Mouse (Mus musculus): ENCODE measurements around the gene Mapkapk3. TPM values are rescaled to one million over a fixed set of nuclear protein-coding genes. Genes with fewer than 3 reads are reported as not detected.

The Mapkapk3 gene
- polyA plus RNA-seq, 1 experiment, result 23.6 TPM

- H3K27ac ChIP-seq (replicated peaks; ENCODE audit: low read depth, low read length), result no peak overlapping the region
These were observed 12.9 kb upstream of the Mapkapk3 start for GRCm38 (mm10) chr9:107302592-107302991.

GRCm38 (mm10) chr9:107301554-107302331 is 12.1 kb upstream of the Mapkapk3 start:
- Histone ChIP-seq H3K4me1 (ENCODE audit: control insufficient read depth, insufficient read depth, insufficient read length, low read length) (peaks cover 12% of the 10 kb centered on the region; the same call in 1 of the 2 replicates), H3K27ac (replicated peaks; ENCODE audit: low read depth, low read length) (no peak overlapping the region), H3K4me3 (ENCODE audit: insufficient read depth, low read depth, low read length) (no peak overlapping the region)

More at GRCm38 (mm10) chr9:107302592-107302991, 12.9 kb upstream of the Mapkapk3 start:
- Histone ChIP-seq H3K4me1 (ENCODE audit: control insufficient read depth, insufficient read depth, insufficient read length, low read length) (peaks cover 15% of the 10 kb centered on the region; the same call in 1 of the 2 replicates), H3K4me3 (ENCODE audit: insufficient read depth, low read depth, low read length) (no peak overlapping the region)

- H3K4me1 ChIP-seq (ENCODE audit: control insufficient read depth, insufficient read depth, insufficient read length, low read length), result peaks cover 3% of the 10 kb centered on the region; the same call in 1 of the 2 replicates
These were observed 10.7 kb upstream of the Mapkapk3 start for GRCm38 (mm10) chr9:107300224-107300973.

DNA sequence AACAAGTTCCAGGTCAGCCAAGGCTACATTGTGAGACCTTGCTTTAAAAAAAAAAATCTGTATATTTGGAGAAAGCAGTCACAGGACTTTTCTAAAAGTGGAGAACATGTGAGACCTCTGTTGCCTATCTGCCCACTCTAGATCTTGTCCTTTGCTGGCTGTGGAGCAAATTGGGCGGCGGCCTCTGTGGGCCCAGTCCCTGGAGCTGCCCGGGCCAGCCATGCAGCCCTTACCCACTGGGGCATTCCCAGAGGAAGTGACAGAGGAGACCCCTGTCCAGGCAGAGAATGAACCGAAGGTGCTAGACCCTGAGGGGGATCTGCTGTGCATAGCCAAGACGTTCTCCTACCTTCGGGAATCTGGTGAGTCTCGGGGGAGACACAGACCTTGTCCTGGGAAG is 10.1 kb upstream of the Mapkapk3 start:
- Histone ChIP-seq H3K27ac (replicated peaks; ENCODE audit: low read depth, low read length) (no peak overlapping the region), H3K4me1 (ENCODE audit: control insufficient read depth, insufficient read depth, insufficient read length, low read length) (no peaks in the 10 kb centered on the region; the same call in 1 of the 2 replicates), H3K4me3 (ENCODE audit: insufficient read depth, low read depth, low read length) (0 out of 2 replicates have a peak overlapping the region, but pooled peaks have one; percentile 5)

More at GRCm38 (mm10) chr9:107300224-107300973, 10.7 kb upstream of the Mapkapk3 start:
- H3K27ac ChIP-seq (replicated peaks; ENCODE audit: low read depth, low read length), result no peak overlapping the region
- no peak overlapping the region for H3K4me3 ChIP-seq (ENCODE audit: insufficient read depth, low read depth, low read length)

DNA sequence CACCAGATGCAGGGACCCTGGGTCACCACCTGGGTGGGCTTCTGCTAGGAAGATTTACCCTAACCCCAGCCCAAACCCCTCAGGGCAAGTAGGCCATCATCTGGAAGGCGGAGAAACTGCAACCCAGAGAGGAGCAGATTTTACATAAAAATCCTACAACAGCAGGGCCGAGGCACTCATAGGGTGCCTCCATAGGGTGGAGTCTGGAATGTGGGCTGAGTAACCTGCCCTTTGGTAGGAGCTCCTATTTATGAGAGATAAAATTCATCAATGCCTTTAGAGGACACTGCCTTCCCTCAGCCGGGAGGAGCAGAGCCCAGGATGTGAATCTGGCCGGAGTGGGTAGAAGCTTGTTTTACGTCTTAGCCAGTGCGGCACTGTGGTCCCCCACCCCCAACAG is 9.2 kb upstream of the Mapkapk3 start:
- Histone ChIP-seq H3K27ac (replicated peaks; ENCODE audit: low read depth, low read length) (no peak overlapping the region), H3K4me3 (ENCODE audit: insufficient read depth, low read depth, low read length) (peak overlapping the region; percentile 72), H3K4me1 (ENCODE audit: control insufficient read depth, insufficient read depth, insufficient read length, low read length) (no peaks in the 10 kb centered on the region; the same call in 1 of the 2 replicates)

DNA sequence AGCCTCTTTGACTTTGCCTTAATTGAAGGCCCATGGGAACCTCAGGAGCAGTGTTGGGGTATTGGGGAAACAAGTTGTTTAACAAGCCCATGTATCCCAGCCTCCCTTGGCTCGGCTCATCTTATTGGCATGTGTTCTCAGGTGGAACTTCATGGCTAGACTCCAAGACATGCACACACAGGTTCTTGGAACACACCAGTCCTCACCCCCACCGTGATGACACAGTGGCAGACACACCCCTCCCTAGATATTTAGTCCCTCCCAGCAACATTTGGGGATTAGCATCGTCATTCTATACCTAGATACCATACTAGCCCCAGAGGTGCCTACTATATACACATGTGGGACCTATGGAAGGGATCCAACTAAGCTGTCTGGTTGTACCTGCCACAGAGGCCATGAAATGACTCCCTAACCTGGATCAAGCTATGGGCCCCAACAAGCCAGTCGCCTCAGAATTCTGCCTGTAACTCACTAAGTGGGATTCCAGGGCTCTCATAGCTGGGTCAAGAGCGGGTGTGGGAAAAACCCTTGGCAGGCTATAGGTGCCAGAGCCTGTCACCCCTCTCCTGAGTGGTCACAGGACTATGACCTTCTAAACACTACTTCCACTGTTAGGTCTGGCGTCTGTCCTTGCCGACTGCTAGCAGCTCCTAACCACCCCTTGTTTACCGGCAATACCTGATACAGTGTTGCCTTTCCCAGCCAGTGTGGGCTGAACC is 8.5 kb upstream of the Mapkapk3 start:
- Histone ChIP-seq H3K4me1 (ENCODE audit: control insufficient read depth, insufficient read depth, insufficient read length, low read length) (no peaks in the 10 kb centered on the region), H3K27ac (replicated peaks; ENCODE audit: low read depth, low read length) (peak overlapping the region; percentile 74)

GRCm38 (mm10) chr9:107297658-107298057 is 8.0 kb upstream of the Mapkapk3 start:
- Histone ChIP-seq H3K27ac (replicated peaks; ENCODE audit: low read depth, low read length) (peak overlapping the region; percentile 74), H3K4me3 (ENCODE audit: insufficient read depth, low read depth, low read length) (peak overlapping the region; percentile 72), H3K4me1 (ENCODE audit: control insufficient read depth, insufficient read depth, insufficient read length, low read length) (no peaks in the 10 kb centered on the region)

More for the DNA sequence above, 8.5 kb upstream of the Mapkapk3 start:
- H3K4me3 ChIP-seq (ENCODE audit: insufficient read depth, low read depth, low read length), result peak overlapping the region; percentile 72

DNA sequence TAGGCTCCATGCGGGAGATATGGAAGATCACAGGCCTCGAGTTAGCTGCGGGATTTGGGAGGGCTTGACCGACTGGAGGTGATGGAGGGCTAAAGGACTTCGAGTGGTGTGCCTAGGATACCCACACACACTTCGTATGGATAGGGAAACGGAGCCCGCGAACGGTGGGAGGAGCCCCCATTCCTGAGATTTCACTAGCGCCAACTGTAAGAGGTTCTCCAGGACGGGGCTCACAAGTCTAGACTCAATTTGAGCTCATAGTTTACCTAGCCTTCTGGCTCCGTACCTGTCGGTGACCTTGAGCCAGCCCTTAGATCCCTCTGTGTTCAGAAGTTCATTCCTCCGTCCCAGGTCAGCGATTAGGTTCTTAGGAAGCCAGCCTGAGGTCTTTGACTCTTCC is 7.4 kb upstream of the Mapkapk3 start:
- H3K4me3 ChIP-seq (ENCODE audit: insufficient read depth, low read depth, low read length), result peak overlapping the region; percentile 72

DNA sequence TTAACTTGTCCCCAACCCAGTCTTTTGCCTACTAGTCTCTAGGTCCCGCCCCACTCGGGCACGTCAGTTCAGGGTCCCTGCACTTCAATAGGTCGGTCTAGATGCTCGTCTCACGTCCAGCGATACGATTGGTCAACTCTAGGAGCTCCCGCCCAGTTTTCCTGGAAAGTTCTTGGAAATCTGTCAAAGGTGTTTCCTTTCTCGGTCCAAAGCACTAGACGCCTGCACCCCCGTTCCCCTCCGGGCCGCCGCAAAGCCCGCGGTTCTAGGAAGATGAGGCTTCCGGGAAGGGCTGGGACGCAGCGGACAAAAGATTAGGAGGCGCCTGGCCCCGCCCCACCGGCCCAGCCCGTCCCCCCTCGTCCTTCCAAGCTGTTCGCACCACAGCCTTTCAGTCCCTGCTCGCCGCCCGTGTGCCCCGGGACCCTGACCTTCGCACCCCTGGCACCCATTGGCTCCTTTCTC is 6.9 kb upstream of the Mapkapk3 start:
- Histone ChIP-seq H3K27ac (replicated peaks; ENCODE audit: low read depth, low read length) (peak overlapping the region; percentile 74), H3K4me1 (ENCODE audit: control insufficient read depth, insufficient read depth, insufficient read length, low read length) (no peaks in the 10 kb centered on the region), H3K4me3 (ENCODE audit: insufficient read depth, low read depth, low read length) (peak overlapping the region; percentile 72)

More for the DNA sequence above, 7.4 kb upstream of the Mapkapk3 start:
- Histone ChIP-seq H3K4me1 (ENCODE audit: control insufficient read depth, insufficient read depth, insufficient read length, low read length) (no peaks in the 10 kb centered on the region), H3K27ac (replicated peaks; ENCODE audit: low read depth, low read length) (peak overlapping the region; percentile 74)

GRCm38 (mm10) chr9:107296041-107296440 is 6.4 kb upstream of the Mapkapk3 start:
- Histone ChIP-seq H3K4me1 (ENCODE audit: control insufficient read depth, insufficient read depth, insufficient read length, low read length) (no peaks in the 10 kb centered on the region), H3K4me3 (ENCODE audit: insufficient read depth, low read depth, low read length) (peak overlapping the region; percentile 64), H3K27ac (replicated peaks; ENCODE audit: low read depth, low read length) (peak overlapping the region; percentile 36)

GRCm38 (mm10) chr9:107296016-107296040 is 6.2 kb upstream of the Mapkapk3 start, which contains the start of gene Cish:
TSS of gene Cish (plus strand) at chr9:107296026.
- H3K4me3 ChIP-seq (ENCODE audit: insufficient read depth, low read depth, low read length), result peak within 1 kb of the TSS; percentile 72
- H3K4me1 ChIP-seq (ENCODE audit: control insufficient read depth, insufficient read depth, insufficient read length, low read length), result no peaks in the 10 kb centered on the region
- H3K27ac ChIP-seq (replicated peaks; ENCODE audit: low read depth, low read length), result peak within 1 kb of the TSS; percentile 74

- H3K27ac ChIP-seq (replicated peaks; ENCODE audit: low read depth, low read length), result peak overlapping the region; percentile 36; the same call in 1 of the 2 replicates
- no peak overlapping the region for H3K4me3 ChIP-seq (ENCODE audit: insufficient read depth, low read depth, low read length)
- no peaks in the 10 kb centered on the region for H3K4me1 ChIP-seq (ENCODE audit: control insufficient read depth, insufficient read depth, insufficient read length, low read length)
These were observed 5.9 kb upstream of the Mapkapk3 start for GRCm38 (mm10) chr9:107295616-107296015.

- H3K4me1 ChIP-seq (ENCODE audit: control insufficient read depth, insufficient read depth, insufficient read length, low read length), result no peaks in the 10 kb centered on the region
- no peak overlapping the region for H3K27ac ChIP-seq (replicated peaks; ENCODE audit: low read depth, low read length)
- H3K4me3 ChIP-seq (ENCODE audit: insufficient read depth, low read depth, low read length), result no peak overlapping the region
These were observed 4.6 kb upstream of the Mapkapk3 start for GRCm38 (mm10) chr9:107294249-107294648.

DNA sequence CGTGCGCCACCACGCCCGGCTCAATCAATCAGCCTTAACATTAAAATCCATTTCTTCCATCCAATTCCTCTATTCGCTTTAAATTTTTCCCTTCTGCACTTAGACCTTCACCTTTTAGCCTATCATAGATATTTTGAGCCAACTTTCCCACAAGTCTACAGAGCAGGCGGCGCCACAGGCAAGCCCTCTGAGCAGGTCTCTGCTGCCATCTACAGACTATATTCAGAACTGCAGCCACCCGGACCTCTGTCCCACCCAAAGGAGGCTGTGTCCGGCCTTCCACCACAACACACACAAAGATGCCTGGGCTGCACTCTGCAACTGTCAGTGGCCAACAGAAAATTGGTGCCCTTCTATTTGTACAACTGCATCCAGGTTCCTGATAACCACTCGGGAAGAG is 1.2 kb upstream of the Mapkapk3 start:
- Histone ChIP-seq H3K4me1 (ENCODE audit: control insufficient read depth, insufficient read depth, insufficient read length, low read length) (0 out of 2 replicates have a peak, but pooled peaks cover 6% of the 10 kb centered on the region), H3K4me3 (ENCODE audit: insufficient read depth, low read depth, low read length) (no peak overlapping the region), H3K27ac (replicated peaks; ENCODE audit: low read depth, low read length) (no peak overlapping the region)

GRCm38 (mm10) chr9:107288711-107289110 is 966 bp downstream of the Mapkapk3 start:
- Histone ChIP-seq H3K27ac (replicated peaks; ENCODE audit: low read depth, low read length) (peak overlapping the region; percentile 96), H3K4me3 (ENCODE audit: insufficient read depth, low read depth, low read length) (peak overlapping the region; percentile 87), H3K4me1 (ENCODE audit: control insufficient read depth, insufficient read depth, insufficient read length, low read length) (peaks cover 11% of the 10 kb centered on the region; the same call in 1 of the 2 replicates)

Measured in brown adipose tissue, adult 24 weeks (tissue).